9 mouse cellular contexts compared by ENCODE assay signal in genomic region chr8:77609621-77610020, GRCm38 (mm10). TPM values are rescaled to one million over a fixed set of nuclear protein-coding genes. Genes with fewer than 3 reads are reported as not detected.
DNase-seq lines count a peak whose midpoint lies in the region; ATAC-seq and TF ChIP-seq lines count a peak whose summit lies in the region.
"Had no signal": no experiment of that assay in that cellular context is flagged by ENCODE, and none has a peak within 500 bp of the region (broad histone marks: within the 10 kb centered on the region; RNA-seq: fewer than 3 reads in every experiment).

No protein-coding gene starts in this region.

- peaks cover 12% of the 10 kb centered on the region; the same call in 1 of the 2 replicates for H3K36me3 ChIP-seq in heart, postnatal 0 days (replicated peaks; ENCODE audit: control insufficient read depth, insufficient read depth, low read length)
- peaks cover 11% of the 10 kb centered on the region for H3K36me3 ChIP-seq in hindbrain, embryonic 13.5 days
- peaks cover 11% of the 10 kb centered on the region for H3K36me3 ChIP-seq in midbrain, embryonic 13.5 days

- no peak for DNase-seq in heart, postnatal 0 days (ENCODE audit: low spot score)
- no peak for DNase-seq in heart, adult 9 months (ENCODE audit: low spot score in 2 of 2)
- DNase-seq in cerebellum, postnatal 36 days, result no peak
- DNase-seq in cerebellum, postnatal 14 days, result no peak
- DNase-seq: embryo, embryonic 11 days had no signal

- WGBS in heart, postnatal 0 days, result 14% methylated on average over 7 of the region's 7 CpGs
- 8% methylated on average over 7 of the region's 7 CpGs for WGBS in hindbrain, embryonic 13.5 days
- WGBS in midbrain, embryonic 13.5 days, result 8% methylated on average over 7 of the region's 7 CpGs

- H3K27me3 ChIP-seq in heart, postnatal 0 days (ENCODE audit: control insufficient read depth, insufficient read depth, low read length), result no peaks in the 10 kb centered on the region
- H3K27me3 ChIP-seq in hindbrain, embryonic 13.5 days, result 0 out of 2 replicates have a peak, but pooled peaks cover 8% of the 10 kb centered on the region
- peaks cover 3% of the 10 kb centered on the region; the same call in 1 of the 2 replicates for H3K27me3 ChIP-seq in midbrain, embryonic 13.5 days

- TF ChIP-seq EP300 in heart, postnatal 0 days (IDR thresholded peaks at IDR 0.05; ENCODE audit: low read depth), result no peak

- H3K9ac ChIP-seq in heart, postnatal 0 days (replicated peaks; ENCODE audit: low read depth, low read length), result no peak overlapping the region
- H3K9ac ChIP-seq in hindbrain, embryonic 13.5 days, result peak overlapping the region; percentile 82
- H3K9ac ChIP-seq in midbrain, embryonic 13.5 days (replicated peaks), result peak overlapping the region; percentile 81

- no peak overlapping the region for H3K27ac ChIP-seq in heart, postnatal 0 days (ENCODE audit: low read depth)
- H3K27ac ChIP-seq in bone marrow macrophage, adult 2 months (ENCODE audit: insufficient read depth, low read depth, low read length), result no peak overlapping the region
- H3K27ac ChIP-seq in hindbrain, embryonic 13.5 days, result no peak overlapping the region
- no peak overlapping the region for H3K27ac ChIP-seq in midbrain, embryonic 13.5 days

- no peak for TF ChIP-seq CTCF in heart, postnatal 0 days (IDR thresholded peaks at IDR 0.05; ENCODE audit: low read depth)
- no peak for TF ChIP-seq CTCF in bone marrow macrophage, adult 2 months (IDR thresholded peaks at IDR 0.05; ENCODE audit: low read depth, low read length)

- peak overlapping the region; percentile 66 for H3K4me3 ChIP-seq in heart, postnatal 0 days (ENCODE audit: low read depth, low read length)
- H3K4me3 ChIP-seq in bone marrow macrophage, adult 2 months (ENCODE audit: insufficient read depth, low read length), result peak overlapping the region; percentile 76
- peak overlapping the region; percentile 84 for H3K4me3 ChIP-seq in hindbrain, embryonic 13.5 days
- H3K4me3 ChIP-seq in midbrain, embryonic 13.5 days (replicated peaks), result peak overlapping the region; percentile 84

- no peak for TF ChIP-seq POLR2A in bone marrow macrophage, adult 2 months (IDR thresholded peaks at IDR 0.05; ENCODE audit: borderline replicate concordance, low read depth, low read length)

- H3K4me2 ChIP-seq in heart, postnatal 0 days (ENCODE audit: low read depth, low read length), result peak overlapping the region; percentile 78
- H3K4me2 ChIP-seq in hindbrain, embryonic 13.5 days, result peak overlapping the region; percentile 67
- peak overlapping the region; percentile 69 for H3K4me2 ChIP-seq in midbrain, embryonic 13.5 days (replicated peaks)

- no peaks in the 10 kb centered on the region for H3K4me1 ChIP-seq in heart, postnatal 0 days (ENCODE audit: control insufficient read depth, insufficient read depth)
- H3K4me1 ChIP-seq in bone marrow macrophage, adult 2 months (ENCODE audit: control insufficient read depth, insufficient read depth, low read length), result peaks cover 4% of the 10 kb centered on the region; the same call in 1 of the 2 replicates
- peaks cover 19% of the 10 kb centered on the region for H3K4me1 ChIP-seq in hindbrain, embryonic 13.5 days (replicated peaks)
- peaks cover 16% of the 10 kb centered on the region for H3K4me1 ChIP-seq in midbrain, embryonic 13.5 days (replicated peaks)

- ATAC-seq in heart, postnatal 0 days (ENCODE audit: insufficient read depth, low read depth), result no peak
- ATAC-seq in hindbrain, embryonic 13.5 days (ENCODE audit: low FRiP score), result no peak
- ATAC-seq in midbrain, embryonic 13.5 days, result no peak
- ATAC-seq in frontal cortex, adult (ENCODE audit: low TSS enrichment), result no peak

- no peaks in the 10 kb centered on the region for H3K9me3 ChIP-seq in heart, postnatal 0 days (replicated peaks; ENCODE audit: control insufficient read depth, low read length)
- no peaks in the 10 kb centered on the region for H3K9me3 ChIP-seq in hindbrain, embryonic 13.5 days
- 0 out of 2 replicates have a peak, but pooled peaks cover 3% of the 10 kb centered on the region for H3K9me3 ChIP-seq in midbrain, embryonic 13.5 days

RNA-seq across cellular contexts. Expression of gene Tmem184c, which starts 0.9 kb away (rescaled TPM):
- 11.9 and 17.5 TPM in 2 replicates for total RNA-seq in heart, postnatal 0 days (2014; rRNA removed; ENCODE audit: low replicate concordance)
- 17.1 and 18.9 TPM in 2 replicates for polyA plus RNA-seq in heart, postnatal 0 days (2015; fragmentation: Nextera tagmentation; extraction: Ambion mirVana)
- 27.5 and 30.2 TPM in 2 replicates for polyA plus RNA-seq in bone marrow macrophage, adult 2 months (2012; ENCODE audit: insufficient read depth, insufficient read length, missing spikeins)
- polyA plus RNA-seq in hindbrain, embryonic 13.5 days (2015; fragmentation: Nextera tagmentation; extraction: Ambion mirVana), result 65.3 and 65.7 TPM in 2 replicates
- 58.6 and 61.1 TPM in 2 replicates for polyA plus RNA-seq in midbrain, embryonic 13.5 days (2015; fragmentation: Nextera tagmentation; extraction: Ambion mirVana)
